Mouse (Mus musculus) bone marrow, adult 2 months (tissue): ENCODE results near the gene Unc93b1. TPM values are rescaled to one million over a fixed set of nuclear protein-coding genes. Genes with fewer than 3 reads are reported as not detected.

Source experiments
- H3K27ac ChIP-seq: fragments of 200-500 bp; 2 replicates; pipeline ENCODE4 v1.5.1; 2012; ENCODE audit warnings: low read depth, mild to moderate bottlenecking, control low read depth, inconsistent platforms, low read length; ENCODE audit not compliant: control insufficient read depth, poor library complexity, insufficient read depth
- H3K4me1 ChIP-seq: fragments of 200-500 bp; 2 replicates; pipeline ENCODE4 v1.6.1; 2011; ENCODE audit warnings: low read length; ENCODE audit not compliant: control insufficient read depth, insufficient read depth
- H3K4me3 ChIP-seq: fragments of 200-500 bp; replicated peaks from 2 replicates; pipeline ENCODE3; 2011; ENCODE audit warnings: mild to moderate bottlenecking, low read depth, low read length, control low read depth; ENCODE audit not compliant: control insufficient read depth
- CTCF ChIP-seq: fragments of 200-500 bp; IDR thresholded peaks from 2 replicates; pipeline ENCODE4 v1.5.1; 2011; ENCODE audit warnings: low read length, control low read depth; ENCODE audit not compliant: control insufficient read depth, insufficient read depth
- POLR2A ChIP-seq: fragments of 200-500 bp; IDR thresholded peaks from 2 replicates; pipeline ENCODE4 v1.6.1; 2011; ENCODE audit warnings: low read depth, mild to moderate bottlenecking, control low read depth, low read length, borderline replicate concordance; ENCODE audit not compliant: control insufficient read depth
- WGBS: fragments of 180-500 bp; shearing (Covaris S2); methylation state at CpG from one replicate; pipeline ENCODE4 v1.1.7; 2018; 5-methylcytosine and 5-hydroxymethylcytosine counted together
- polyA plus RNA-seq: library from polyadenylated mRNA; stranded (reverse); fragments of >200 nt; gene quantifications from 2 replicates; pipeline ENCODE4 v1.2.4, GENCODE M21; 2011; ENCODE audit warnings: low replicate concordance; ENCODE audit not compliant: missing spikeins, insufficient read depth, insufficient read length

Unc93b1 gene
- 80.1 and 177 TPM in 2 replicates for polyA plus RNA-seq

GRCm38 (mm10) chr19:3935032-3935895, at the start of gene Unc93b1:
Gene Unc93b1 (plus strand): TSS chr19:3935186.
- peaks cover 9% of the 10 kb centered on the region for H3K4me1 ChIP-seq
- H3K4me3 ChIP-seq, result peak within 1 kb of the TSS; percentile 86
- WGBS, result under 1% methylated on average over 42 of the region's 42 CpGs
- H3K27ac ChIP-seq, result peak within 1 kb of the TSS; percentile 81
- TF ChIP-seq CTCF, result no peak
- peak; percentile 87; the same call in 1 of the 2 replicates for TF ChIP-seq POLR2A

- TF ChIP-seq CTCF (no peak), POLR2A (no peak)
- H3K27ac ChIP-seq, result no peak overlapping the region
- H3K4me3 ChIP-seq, result no peak overlapping the region
- no peaks in the 10 kb centered on the region for H3K4me1 ChIP-seq
- 73% methylated on average over 5 of the region's 5 CpGs for WGBS
Measured at GRCm38 (mm10) chr19:3889096-3889495, 45.9 kb upstream of the Unc93b1 start.

GRCm38 (mm10) chr19:3890181-3890580, 44.8 kb upstream of the Unc93b1 start:
- H3K4me1 ChIP-seq, result no peaks in the 10 kb centered on the region
- H3K4me3 ChIP-seq, result no peak overlapping the region
- 57% methylated on average over 8 of the region's 8 CpGs for WGBS
- TF ChIP-seq CTCF (peak; percentile 64), POLR2A (no peak)
- H3K27ac ChIP-seq, result no peak overlapping the region

DNA sequence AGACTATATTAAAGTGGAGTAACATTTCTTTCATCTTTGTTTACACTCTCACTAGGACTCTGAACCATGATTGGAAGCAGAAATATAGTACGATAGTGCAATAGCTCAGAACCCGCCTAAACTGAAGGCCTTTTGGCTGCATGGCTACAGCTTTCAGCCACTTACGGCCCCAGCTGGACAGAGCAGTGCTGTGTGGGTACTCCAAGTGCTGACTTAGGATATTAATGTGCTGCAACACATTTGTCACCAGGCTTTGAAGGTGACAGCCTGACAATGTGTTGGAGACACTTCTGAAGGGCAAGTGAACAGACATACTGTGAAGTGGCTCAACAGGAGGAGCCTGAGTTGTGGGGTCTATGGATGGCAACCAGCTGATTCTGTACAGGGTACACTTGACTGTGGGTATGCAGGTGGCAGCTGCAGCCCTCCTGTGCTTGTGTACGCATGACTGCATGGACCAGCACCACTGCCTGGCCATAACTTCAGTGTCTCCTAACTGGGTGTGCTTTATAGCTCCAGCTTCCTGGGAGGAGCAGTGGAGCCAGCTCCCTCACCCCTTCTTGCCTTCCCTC, 41.4 kb upstream of the Unc93b1 start:
- no peaks in the 10 kb centered on the region; the same call in 1 of the 2 replicates for H3K4me1 ChIP-seq
- WGBS, result 82% methylated on average over 4 of the region's 4 CpGs
- no peak overlapping the region for H3K4me3 ChIP-seq
- H3K27ac ChIP-seq, result no peak overlapping the region
- 0 out of 2 replicates have a peak, but pooled peaks have one; percentile 2 for TF ChIP-seq CTCF
- TF ChIP-seq POLR2A, result no peak

GRCm38 (mm10) chr19:3894294-3894693, 40.7 kb upstream of the Unc93b1 start:
- 88% methylated on average over 2 of the region's 2 CpGs for WGBS
- TF ChIP-seq POLR2A (no peak), CTCF (no peak)
- Histone ChIP-seq H3K27ac (no peak overlapping the region), H3K4me1 (peaks cover 1% of the 10 kb centered on the region; the same call in 1 of the 2 replicates), H3K4me3 (no peak overlapping the region)

DNA sequence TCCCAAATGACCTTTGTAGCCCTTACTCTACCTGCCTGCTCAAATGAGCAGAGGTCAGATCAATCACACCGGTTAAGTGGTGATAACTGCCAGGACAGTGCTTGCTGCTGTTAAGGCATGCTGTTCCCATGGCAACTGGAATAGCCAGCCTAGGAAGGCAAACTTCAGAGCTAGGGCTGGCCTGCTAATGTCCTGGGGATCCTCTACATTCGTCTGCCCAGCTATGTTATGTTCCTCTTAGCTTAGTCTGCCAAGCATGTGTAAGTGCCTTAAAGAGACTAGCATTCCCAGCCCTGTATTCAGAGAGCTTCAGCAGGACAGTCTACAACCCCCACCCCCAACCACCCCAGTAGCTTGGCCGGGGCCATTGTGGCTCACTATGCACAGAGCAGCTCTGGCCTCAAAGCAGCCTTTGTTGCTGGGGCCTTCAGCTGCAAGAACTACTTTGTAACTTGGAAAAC, 39.8 kb upstream of the Unc93b1 start:
- TF ChIP-seq POLR2A, result no peak
- no peak for TF ChIP-seq CTCF
- 75% methylated on average over 3 of the region's 3 CpGs for WGBS
- Histone ChIP-seq H3K4me1 (peaks cover 1% of the 10 kb centered on the region; the same call in 1 of the 2 replicates), H3K4me3 (no peak overlapping the region), H3K27ac (no peak overlapping the region)

GRCm38 (mm10) chr19:3896208-3896607, 38.8 kb upstream of the Unc93b1 start:
- TF ChIP-seq POLR2A (no peak), CTCF (no peak)
- 86% methylated on average over 10 of the region's 10 CpGs for WGBS
- no peak overlapping the region for H3K4me3 ChIP-seq
- H3K4me1 ChIP-seq, result peaks cover 1% of the 10 kb centered on the region; the same call in 1 of the 2 replicates
- H3K27ac ChIP-seq, result no peak overlapping the region

- no peak overlapping the region for H3K27ac ChIP-seq
- TF ChIP-seq CTCF (no peak), POLR2A (no peak)
- WGBS, result 85% methylated on average over 5 of the region's 5 CpGs
Measured at GRCm38 (mm10) chr19:3897557-3897956, 37.4 kb upstream of the Unc93b1 start.

DNA sequence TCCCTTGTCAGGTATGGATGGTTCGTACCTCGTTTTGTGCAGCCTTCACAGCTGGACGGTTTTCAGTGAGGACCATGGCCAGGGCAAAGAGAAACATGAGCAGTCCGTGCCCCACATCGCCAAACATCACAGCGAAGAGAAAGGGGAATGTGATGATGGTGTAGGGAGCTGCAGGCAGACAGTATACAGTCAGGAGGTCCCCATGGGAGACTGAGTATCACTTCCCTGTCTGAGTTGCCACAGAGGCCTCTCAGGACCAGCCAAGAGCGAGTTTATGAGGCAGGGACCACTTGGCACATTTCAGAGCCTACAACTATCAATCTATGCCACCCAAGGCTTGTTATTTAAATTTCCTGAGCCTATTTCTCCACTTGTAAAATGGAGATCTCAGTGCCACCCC, 36.0 kb upstream of the Unc93b1 start:
- Histone ChIP-seq H3K27ac (no peak overlapping the region), H3K4me1 (peaks cover 1% of the 10 kb centered on the region; the same call in 1 of the 2 replicates)
- WGBS, result 63% methylated on average over 7 of the region's 7 CpGs

More at GRCm38 (mm10) chr19:3897557-3897956, 37.4 kb upstream of the Unc93b1 start:
- Histone ChIP-seq H3K4me1 (peaks cover 1% of the 10 kb centered on the region; the same call in 1 of the 2 replicates), H3K4me3 (no peak overlapping the region)

More for the DNA sequence above, 36.0 kb upstream of the Unc93b1 start:
- no peak for TF ChIP-seq POLR2A
- TF ChIP-seq CTCF, result no peak
- H3K4me3 ChIP-seq, result no peak overlapping the region
